Mouse (Mus musculus): ENCODE measurements around the gene Daam1. TPM values are rescaled to one million over a fixed set of nuclear protein-coding genes. Genes with fewer than 3 reads are reported as not detected.
A peak's percentile ranks its signal among the peaks of the same experiment; 100 is the strongest.

Daam1 gene
- total RNA-seq, 2 experiments from 2014 or later: 20.0 to 21.6 TPM

DNA sequence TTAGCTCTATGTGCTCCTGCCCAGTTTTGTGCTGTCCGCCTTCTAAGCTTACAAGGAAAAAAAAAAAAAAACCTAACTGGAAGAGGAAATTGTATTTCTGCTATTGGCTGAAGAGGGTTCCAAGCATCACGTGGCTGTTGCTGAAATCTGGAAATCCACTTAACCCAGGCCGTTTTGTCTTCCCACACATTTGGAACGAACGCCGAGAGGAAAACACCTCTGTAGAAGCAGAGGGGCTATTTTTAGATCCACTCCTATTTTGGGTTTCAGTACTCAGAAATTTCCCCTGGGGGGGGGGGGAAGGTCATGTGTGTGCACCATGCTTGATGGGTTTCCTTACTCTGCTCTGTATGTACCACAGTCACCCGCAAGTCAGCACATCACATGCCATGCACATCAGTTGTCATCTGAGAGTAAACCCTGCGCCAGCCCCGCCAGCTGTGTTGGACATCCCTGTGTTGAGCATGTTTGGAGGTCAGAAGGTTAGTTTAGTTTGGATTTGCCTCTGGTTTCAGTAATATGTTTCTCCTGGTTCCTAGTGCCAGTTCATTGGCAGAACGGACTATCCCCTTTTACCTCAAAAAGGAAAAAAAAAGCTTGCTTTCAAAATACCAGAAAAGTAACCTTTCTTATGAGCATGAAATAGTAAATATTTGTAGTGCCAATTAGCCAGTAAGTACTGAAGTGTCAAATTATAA, 33.1 kb downstream of the Daam1 start:
- peak; percentile 9 to 33 for DNase-seq

DNA sequence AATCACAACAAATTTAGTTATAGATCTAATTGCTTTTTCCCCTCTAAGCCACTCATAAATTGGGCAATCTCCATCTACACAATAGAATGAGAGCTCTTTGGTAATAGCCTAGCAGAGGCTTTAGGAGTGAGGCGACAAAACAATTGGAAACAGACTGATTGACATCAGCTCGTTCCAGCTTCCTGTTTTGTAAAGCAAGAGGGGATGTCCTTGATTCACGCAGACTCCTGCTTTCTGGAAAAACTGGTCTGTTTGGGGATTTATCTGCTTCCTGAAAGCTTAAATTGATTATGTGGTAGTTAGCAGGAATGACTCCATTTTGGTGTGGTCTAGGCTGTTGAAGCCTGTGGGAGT, 33.6 kb downstream of the Daam1 start:
- DNase-seq: no peak

- no peak for DNase-seq
These were observed 35.1 kb downstream of the Daam1 start for GRCm38 (mm10) chr12:71865937-71866336.

DNA sequence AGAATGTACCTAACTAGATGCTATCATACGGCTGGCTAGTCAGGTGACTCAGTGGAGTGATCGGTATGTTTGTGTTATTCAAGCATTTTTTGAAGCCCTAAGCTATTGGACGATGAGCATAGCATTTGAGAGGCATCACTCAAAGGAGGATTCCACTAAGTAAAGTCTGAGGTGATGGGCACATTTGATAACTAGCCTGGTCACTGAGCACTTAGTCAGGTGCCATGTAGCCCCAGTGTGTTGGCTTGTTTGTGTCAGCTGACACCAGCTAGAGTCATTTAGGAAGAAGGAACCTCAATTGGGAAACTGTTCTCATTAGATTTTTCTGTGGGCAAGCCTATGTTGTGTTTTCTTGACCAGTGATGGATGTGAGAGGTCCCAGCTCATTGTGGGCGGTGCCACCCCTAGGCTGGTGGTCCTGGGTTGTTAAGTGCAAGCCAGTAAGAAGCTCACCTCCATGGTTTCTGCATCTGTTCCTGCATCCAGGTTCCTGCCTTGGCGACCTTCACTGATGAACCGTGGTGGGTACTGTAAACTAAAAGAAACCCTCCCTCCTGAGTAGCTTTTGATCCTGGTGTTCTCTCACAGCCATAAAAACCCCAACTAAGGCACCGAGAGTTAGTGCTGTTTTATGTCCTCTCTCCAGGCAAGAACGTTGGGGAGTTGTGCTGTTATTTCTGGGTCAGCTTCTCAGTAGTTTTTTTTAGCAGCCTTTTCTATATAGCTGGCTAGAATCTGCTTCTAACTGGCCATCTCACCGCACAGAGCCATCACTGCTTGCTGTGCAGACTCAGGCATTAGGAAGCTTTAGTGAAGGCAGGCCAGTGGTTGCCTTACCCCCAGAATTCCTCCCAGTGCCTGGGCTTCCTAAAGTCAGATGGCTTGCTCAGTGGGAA, 36.7 kb downstream of the Daam1 start:
- no peak for DNase-seq

DNA sequence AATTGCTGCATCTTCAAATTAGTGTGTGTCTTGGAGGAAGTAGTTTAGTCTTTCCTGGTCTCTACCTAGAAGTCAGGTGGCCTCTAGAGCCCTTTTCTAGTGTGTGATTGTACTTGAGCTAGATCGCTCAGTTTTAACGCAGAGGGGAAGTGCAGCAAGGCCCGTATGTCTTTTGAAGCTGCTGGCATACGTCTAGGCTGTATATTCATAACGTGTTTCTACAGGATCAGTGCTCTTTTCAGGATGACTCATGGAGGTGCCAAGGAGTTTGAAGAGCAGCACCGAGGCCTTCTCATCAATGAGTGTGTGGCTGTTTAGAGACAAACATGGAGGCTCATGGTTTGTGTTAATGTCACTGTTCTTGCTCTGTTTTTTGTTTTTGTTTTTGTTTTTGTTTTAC, 39.8 kb downstream of the Daam1 start:
- peak; percentile 22 to 24 for DNase-seq

GRCm38 (mm10) chr12:71872330-71872729, 41.5 kb downstream of the Daam1 start:
- DNase-seq: no peak

DNA sequence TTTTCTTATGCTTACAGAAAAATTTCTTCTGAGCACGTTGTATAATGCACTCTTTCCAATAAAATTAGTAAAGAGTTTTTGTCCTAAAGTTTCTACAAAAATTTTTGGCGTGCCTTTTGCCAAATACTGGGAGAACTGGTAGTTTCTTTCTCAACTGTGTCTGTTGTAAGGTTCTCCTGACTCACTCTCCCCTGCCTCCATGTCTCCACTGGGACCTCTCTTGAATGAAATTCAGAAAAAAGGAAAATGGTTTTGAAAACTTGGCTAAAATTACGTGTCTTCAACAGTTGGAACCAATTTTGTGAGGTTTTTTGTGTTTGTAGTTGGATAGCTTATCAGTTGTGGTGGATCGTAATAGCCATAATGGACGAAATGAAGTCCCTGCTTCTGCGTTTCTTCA, 43.7 kb downstream of the Daam1 start:
- no peak for DNase-seq

GRCm38 (mm10) chr12:71874984-71875383, 44.1 kb downstream of the Daam1 start:
- no peak for DNase-seq

DNA sequence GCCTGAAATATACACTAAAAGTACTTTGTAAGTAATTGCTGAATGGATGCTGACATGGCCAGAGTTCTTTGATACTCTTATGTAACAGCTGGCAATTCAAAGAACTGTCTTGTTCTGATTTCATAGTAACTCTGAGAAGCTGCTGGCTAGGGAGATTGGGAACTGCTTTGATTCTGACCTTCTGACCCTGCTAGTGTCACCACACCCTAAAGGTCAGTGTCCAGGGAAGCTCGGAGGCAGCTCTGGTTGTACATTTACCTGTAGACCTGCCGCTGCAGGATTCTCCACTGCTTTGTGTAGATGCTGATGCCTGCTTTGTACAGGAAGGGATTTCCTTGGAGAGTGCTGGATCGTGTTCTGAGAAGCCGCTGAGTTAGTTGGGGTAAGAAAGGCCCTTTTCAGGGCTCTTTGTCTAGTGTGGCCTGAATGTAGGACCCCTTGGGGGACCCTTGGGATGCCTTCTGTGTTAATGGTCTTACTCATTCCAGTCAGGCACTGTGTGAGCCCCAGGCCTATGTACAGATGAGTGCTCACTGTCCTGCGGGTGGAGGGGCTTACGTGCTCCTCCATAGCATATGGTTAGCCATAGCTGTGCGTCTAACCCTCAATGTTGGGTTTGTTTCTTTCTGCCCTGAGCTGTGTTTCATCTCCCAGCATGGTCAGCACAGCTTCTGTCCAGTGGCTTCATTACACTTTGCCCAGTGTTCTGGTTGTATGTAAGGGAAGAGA, 45.0 kb downstream of the Daam1 start:
- no peak for DNase-seq

DNA sequence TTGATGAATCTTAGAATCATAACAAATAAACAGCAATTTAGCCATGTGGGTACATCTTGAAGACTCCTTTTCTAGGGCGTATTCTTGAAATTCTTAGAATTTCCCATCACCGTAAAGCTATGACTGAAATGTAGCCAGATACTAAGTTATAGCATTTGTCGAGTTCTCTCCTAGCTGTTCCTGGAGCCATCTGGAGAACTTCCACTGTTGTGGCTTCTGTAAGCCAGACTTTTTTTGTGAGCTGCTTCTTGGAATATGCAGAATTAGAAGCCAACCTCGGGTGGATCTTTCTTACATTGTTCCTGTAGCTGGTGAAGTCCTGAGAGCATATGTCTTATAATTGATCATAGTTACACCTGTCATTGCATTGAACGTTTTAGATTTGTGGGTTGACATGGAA, 50.1 kb downstream of the Daam1 start:
- no peak for DNase-seq

DNA sequence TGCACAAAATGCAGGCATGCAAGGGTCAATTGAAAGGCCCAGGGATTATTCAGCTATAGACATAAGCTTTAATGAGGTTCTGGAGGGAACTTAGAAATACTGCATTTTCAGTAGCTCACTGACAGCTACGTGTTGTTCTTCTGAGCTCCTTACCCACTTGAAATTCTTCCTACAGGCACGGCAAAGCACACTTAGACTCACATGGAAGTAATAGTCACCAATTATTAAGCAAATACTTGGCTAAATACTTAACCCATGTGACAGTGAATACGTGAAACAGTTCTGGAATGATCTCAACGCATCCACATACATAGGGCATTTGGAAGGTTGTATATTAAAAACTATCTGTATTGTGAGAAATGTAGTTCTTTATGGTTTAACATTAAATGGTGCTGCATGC, 50.6 kb downstream of the Daam1 start:
- no peak for DNase-seq

GRCm38 (mm10) chr12:71883066-71883711, 52.3 kb downstream of the Daam1 start:
- no peak for DNase-seq

GRCm38 (mm10) chr12:71885170-71885574, 54.3 kb downstream of the Daam1 start:
- peak; percentile 48 to 56 for DNase-seq

GRCm38 (mm10) chr12:71885717-71886116, 54.8 kb downstream of the Daam1 start:
- peak; percentile 20 to 27 for DNase-seq

GRCm38 (mm10) chr12:71886406-71886805, 55.5 kb downstream of the Daam1 start:
- DNase-seq: peak; percentile 24 to 40

DNA sequence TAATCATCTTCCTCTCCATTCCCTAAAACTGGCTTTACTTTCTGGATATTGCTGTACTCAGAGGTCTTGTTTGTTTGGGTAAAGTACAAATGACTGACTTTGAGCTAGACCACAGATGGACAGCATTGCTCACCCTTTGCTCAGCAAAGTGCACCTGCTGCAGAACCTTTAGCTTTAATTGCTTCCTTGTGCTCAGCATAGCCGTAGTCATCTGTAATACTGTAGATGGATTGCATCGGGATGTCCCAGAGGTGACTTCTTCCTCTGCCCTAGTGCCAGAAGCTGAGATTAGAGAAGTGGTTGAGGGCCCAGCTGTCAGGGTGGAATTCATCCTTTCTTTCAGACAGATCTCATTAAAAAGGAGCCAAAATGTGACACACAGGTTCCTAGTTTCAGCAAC, 56.1 kb downstream of the Daam1 start:
- DNase-seq: no peak

DNA sequence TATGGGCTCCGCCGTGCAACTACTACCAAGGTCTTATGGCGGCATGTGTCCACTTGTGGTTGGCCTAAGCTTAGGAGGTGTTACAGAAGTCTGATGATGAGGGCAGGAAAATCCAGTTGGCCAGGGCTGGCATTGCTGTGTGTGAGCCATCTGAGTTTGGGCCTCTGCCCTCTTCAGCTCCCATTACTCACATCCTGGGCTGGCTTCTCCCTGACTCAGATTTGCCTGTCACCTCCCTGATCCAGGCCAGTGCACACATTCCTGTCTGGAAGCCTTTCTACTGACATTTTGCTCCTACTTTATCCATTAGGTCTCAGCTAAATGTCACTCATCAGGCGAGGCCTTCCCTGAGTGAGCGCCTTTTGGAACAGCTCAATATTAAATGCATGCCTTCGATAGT, 57.5 kb downstream of the Daam1 start:
- peak; percentile 74 for DNase-seq

DNA sequence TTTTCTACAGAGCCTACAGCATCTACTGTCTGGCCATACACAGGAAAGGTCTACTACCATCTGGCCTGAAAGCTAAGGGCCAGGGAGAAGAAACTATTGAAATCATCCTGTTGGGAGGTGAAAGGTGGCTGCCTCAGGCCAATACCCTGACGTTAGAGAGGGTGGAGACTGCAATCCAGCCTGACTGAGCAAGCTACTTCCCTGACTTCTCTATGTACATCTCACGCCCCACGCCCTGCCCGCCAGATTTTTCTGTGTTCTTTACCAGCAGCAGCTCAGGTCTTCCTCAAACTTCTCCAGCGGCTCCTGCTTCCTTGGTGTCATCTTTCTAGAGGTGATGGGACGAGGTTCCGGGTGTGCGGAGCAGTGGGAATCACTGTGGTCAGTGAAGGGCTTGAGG, 58.4 kb downstream of the Daam1 start:
- DNase-seq: no peak

GRCm38 (mm10) chr12:71890282-71890681, 59.4 kb downstream of the Daam1 start:
- DNase-seq: no peak

GRCm38 (mm10) chr12:71891729-71892355, 61.0 kb downstream of the Daam1 start:
- DNase-seq: no peak

GRCm38 (mm10) chr12:71892996-71893605, 62.2 kb downstream of the Daam1 start:
- no peak for DNase-seq

All from adrenal gland, postnatal 36 days (tissue).